Mouse (Mus musculus): Measurements from ENCODE around the gene Ostf1.

Ostf1 gene

DNA sequence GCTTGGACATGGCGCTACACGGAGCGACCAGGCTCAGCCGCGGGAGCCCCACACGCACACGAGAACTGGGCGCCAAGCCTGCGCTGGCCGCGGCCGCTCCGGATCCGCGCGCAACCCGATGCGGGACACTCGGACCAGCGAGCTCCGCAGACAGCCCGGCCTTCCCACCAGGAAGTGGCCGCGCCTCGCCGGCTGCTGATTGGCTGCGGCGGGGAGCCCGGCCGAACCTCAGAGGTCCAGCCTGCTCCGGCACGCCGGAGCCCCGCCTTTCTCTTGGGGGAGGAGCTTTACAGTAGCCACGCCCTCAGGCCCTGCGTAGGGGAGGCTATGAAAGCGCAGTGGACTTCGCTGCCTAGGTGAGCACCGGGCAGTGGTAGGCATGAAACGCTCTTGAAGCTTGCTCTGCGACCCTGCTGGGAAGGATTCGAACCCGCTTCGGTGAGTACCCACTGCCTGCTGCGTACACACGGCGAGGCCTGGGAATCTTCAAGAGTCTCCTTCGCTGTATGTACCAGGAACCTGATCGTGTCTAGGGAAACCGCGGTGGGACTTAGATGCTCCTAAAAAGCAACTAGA, at the start of gene Ostf1, which contains the start of gene Nmrk1:
Ostf1 (minus strand) TSS at position 180 of the 576 bp plus-strand sequence.
Nmrk1 (plus strand) TSS at position 307 of the 576 bp plus-strand sequence.
- in situ Hi-C loops (cut with MboI, MseI), result loop anchor here (5.0 kb wide), 1 partner anchor 34 kb away; no protein-coding TSS in a partner anchor

DNA sequence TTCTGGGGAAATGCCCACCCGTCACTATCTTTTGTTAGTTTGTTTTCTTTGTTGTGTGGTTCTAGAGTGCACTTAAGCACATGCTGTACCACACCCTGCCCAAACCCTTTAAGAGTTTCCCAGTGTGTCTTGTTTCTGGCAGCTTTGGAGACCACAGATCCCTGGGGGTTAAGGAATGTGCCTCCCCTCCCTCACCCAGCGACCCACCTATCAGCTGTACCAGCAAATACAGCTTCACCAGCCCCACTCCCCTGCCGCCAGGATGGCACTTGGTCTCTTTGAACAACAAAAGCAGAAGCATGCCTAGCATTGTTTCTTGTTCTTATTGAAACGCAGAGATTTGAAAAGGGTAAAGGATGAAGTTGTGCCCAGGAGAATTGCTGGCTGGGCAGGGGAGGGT, 41.5 kb upstream of the Ostf1 start:
- in situ Hi-C loops (cut with MboI, MseI), result no loop called here

GRCm38 (mm10) chr19:18672498-18672897, 40.9 kb upstream of the Ostf1 start:
- in situ Hi-C loops (cut with MboI, MseI), result no loop called here

GRCm38 (mm10) chr19:18671056-18671741, 39.6 kb upstream of the Ostf1 start:
- in situ Hi-C loops (cut with MboI, MseI), result no loop called here

DNA sequence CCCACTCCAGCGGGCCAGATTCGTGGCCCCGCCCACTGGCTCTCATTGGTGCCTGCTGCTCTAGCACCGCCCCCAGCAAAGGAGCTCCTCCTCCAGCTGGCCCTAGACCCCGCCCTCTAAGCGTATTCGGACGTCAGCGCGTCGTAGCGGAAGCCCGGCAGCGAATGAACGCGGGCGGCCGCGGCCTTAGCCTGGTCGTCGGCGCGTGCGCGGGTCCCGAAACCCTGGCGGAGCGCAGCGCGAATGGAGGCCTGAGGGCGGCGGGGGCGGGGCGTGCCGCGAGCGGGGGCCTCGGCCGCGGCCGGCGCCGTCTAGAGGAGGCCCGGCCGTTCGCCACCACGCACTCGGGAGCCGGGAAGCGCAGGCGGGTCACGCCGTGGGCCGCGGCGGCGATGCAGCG, 39.0 kb upstream of the Ostf1 start, which contains the start of gene Carnmt1:
Carnmt1 (plus strand) TSS at position 157 of the 400 bp plus-strand sequence.
- in situ Hi-C loops (cut with MboI, MseI), result no loop called here

DNA sequence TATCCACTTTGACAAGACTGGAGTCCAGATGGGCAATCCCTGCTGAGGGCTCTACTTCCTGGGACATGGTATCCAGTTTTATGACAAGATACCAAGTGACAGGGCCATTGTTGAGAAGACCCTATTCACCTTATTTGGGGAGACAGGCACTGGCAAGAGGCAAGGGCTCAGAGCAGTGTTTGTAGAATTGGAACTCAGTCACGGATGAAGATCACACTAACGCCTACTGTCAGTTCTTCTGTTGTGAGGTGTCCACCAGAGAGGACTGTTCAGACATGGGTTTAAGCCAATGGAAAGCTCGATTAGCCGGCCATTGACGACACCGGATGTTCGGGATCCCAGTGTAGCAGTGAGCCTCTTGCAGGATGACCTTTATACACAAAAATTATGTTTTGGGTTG, 37.9 kb upstream of the Ostf1 start:
- in situ Hi-C loops (cut with MboI, MseI), result loop anchor here (5.0 kb wide), 1 partner anchor 43 kb away; the partner anchor contains the start of gene D030056L22Rik

GRCm38 (mm10) chr19:18666966-18667365, 35.3 kb upstream of the Ostf1 start:
- in situ Hi-C loops (cut with MboI, MseI), result loop anchor here (5.0 kb wide), 1 partner anchor 45 kb away; the partner anchor contains the start of gene D030056L22Rik

DNA sequence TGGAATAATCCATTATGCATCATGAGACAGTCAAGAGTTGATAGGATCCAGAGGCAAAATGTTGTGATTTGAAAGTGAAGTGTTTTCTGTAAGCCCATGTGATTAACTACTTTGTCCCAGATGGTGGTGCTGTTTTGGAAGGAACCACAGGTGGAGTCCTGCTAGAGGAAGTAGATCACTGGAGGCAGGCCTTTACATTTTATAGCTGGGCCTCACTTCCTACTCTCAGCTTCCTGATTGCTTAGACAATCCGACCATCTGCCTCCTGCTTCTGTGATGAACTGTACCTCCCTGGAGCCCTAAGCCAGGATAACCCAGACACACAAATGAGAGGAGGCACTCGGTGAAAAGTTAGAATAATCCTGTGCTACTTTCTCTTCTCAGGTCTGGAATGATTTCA, 32.3 kb upstream of the Ostf1 start:
- in situ Hi-C loops (cut with MboI, MseI), result no loop called here

DNA sequence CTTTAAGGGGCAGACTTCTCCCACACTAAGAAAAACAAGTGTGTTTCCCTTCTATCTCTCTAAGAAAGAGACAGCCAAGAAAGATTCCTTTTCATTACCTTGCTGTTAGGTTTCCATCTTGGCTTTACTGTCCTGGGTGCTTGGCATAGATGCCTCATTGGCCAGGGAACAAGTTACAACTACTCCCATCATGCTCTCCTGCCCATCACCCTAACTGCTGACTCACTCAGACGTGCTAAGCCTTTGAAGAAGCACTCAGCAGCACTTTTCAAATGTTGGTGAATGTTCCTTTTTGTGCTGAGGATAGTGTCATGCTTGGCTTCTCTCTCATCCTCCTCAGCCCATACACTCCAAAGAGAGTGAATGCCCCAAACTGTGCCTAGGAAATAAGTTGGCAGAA, 30.1 kb upstream of the Ostf1 start:
- in situ Hi-C loops (cut with MboI, MseI), result no loop called here

- in situ Hi-C loops (cut with MboI, MseI), result no loop called here
Observed at GRCm38 (mm10) chr19:18660466-18660865, 28.8 kb upstream of the Ostf1 start.

DNA sequence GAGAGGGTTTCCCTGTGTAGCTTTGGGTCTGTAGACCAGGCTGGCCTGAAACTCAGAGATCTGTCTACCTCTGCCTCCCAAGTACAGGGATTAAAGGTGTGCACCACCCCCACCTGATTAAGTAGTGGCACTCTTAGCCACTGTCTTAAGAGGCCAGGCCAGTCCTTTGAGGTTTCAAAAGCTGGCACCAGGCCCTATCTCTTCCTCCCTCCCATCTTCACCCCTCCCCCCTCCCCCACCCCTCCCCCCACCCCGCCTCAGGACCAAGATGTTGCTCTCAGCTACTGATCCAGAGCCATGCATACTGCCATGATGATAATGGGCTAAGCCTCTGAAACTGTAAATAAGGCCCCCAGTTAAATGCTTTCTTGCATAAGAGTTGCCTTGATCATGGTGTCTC, 27.7 kb upstream of the Ostf1 start:
- in situ Hi-C loops (cut with MboI, MseI), result no loop called here

DNA sequence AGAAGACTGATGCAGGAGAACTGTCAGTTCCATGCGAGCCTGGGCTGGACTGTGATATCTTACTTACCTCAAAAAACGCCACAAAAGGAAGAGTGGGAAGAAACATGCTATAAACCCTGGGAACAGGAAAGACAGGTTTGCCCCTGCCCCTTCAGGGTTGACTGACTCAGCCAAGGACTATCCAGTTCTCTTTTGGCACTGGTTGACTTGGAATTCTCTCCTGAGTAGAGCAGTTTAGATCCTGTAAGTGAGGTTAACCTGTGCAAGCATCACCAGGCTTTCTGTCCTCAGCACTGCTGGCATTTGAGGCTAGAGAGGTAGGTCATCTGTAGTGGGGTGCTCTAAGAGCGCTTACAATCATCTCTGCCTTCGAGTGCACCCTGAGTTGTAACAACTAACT, 26.9 kb upstream of the Ostf1 start:
- in situ Hi-C loops (cut with MboI, MseI), result no loop called here

DNA sequence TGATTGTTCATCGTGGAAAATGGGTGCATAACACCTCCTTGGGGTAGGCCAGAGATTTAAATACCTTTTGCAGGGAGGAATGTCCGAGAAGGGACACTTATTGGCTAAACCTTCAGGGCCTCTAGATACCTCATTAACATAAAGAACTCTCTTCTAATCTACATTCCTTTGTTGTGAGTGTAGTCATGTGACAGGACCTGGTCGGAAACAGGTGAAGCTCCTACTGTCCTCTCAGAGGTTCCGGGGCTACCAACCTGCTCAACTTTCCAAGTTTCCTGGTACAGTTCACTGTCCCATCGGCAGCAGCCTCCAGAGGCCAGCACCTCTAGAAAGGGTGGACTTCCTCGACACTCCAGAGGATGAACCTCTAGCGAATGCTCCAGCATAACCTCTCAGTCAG, 24.4 kb upstream of the Ostf1 start:
- in situ Hi-C loops (cut with MboI, MseI), result no loop called here

- in situ Hi-C loops (cut with MboI, MseI), result no loop called here
Observed at GRCm38 (mm10) chr19:18654984-18655383, 23.4 kb upstream of the Ostf1 start.

DNA sequence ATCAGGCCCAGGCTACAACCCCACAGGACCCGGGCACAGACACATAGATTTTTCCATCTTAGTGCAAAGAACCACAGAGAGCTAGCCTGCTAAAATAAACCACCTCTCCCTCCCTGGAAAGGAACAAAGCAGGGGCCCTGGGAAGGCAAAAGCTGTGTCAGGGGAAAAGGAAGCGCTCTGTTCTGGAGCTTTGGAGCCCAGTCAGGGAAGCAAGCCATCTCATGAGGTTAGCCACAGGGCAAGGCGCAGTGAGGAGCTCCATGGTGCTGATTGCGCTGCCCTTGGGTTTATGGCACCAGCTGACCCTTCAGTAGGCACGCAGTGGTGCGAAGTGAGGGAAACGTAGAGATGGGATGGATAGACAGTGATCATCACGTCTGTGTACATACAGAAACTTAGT, 22.7 kb upstream of the Ostf1 start:
- in situ Hi-C loops (cut with MboI, MseI), result no loop called here

GRCm38 (mm10) chr19:18653058-18653457, 21.4 kb upstream of the Ostf1 start:
- in situ Hi-C loops (cut with MboI, MseI), result no loop called here

DNA sequence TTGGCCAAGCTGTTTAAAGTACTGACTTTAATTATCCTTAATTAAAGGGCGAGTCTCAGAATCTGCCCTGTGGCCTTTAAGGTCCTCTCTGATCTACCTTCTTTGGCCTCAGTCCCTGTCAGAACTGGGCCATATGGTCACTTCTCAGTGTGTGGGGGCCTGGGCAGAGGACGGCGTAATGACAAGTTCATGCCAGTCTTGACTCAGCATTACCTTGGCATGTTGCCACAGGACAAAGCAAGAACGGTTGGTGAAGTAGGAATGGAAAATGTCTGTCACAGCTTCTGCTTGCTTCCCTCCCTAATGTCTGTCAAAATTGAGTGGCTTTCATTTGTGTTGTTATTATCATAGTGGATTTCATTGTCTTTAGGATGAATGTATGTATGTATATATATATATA, 21.0 kb upstream of the Ostf1 start:
- in situ Hi-C loops (cut with MboI, MseI), result no loop called here

DNA sequence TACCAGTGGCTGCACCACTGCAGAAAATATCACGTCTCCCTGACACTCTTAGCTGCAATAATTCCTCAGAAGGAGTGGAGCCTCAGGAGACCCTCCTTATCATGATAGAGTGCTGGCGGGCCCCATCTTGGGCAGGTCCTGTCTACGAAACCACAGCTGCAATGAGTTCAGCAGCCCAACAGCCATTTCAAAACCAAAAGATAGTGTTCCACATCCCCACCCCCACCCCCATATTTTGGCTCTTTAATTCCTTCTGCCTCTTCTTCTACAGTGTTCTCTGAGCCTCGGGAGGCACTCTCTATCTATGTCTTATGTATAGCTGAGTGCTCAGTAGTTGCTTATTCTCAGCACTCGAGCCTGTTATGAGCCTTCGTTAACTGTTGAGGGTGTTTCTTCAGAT, 18.9 kb upstream of the Ostf1 start:
- in situ Hi-C loops (cut with MboI, MseI), result no loop called here

GRCm38 (mm10) chr19:18649955-18650354, 18.3 kb upstream of the Ostf1 start:
- in situ Hi-C loops (cut with MboI, MseI), result no loop called here

GRCm38 (mm10) chr19:18648558-18648945, 16.9 kb upstream of the Ostf1 start:
- in situ Hi-C loops (cut with MboI, MseI), result no loop called here

GRCm38 (mm10) chr19:18647775-18648557, 16.3 kb upstream of the Ostf1 start:
- in situ Hi-C loops (cut with MboI, MseI), result no loop called here

DNA sequence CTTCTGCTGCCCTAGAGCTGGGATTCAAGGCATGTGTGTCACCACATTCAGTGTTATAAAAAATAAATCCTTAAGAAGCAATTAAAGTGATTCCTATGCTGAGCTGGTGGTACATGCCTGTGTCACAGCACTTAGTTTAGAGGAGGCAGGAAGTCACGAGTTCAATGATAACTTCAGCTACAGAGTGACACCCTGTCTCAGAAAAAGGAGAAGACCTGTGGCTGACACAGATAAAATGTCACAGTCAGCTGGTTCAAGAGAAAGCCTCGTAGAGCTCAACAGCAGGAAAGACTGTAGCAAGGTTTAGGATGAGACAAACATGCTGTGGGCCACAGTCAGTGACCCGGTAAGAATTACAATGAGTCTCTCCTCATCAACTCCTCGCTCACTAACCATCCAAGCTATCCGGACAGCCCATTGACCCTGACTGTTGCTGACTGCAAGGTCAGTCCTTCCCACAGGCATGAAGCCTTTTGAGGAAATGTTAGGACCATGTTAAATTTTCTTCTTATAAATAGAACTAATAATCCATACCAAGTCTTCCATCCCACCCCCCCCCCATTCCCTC, 15.3 kb upstream of the Ostf1 start:
- in situ Hi-C loops (cut with MboI, MseI), result no loop called here
